Mouse (Mus musculus): ENCODE data around the gene Spryd3. TPM values are rescaled to one million over a fixed set of nuclear protein-coding genes. Genes with fewer than 3 reads are reported as not detected.

Spryd3 gene
- polyA plus RNA-seq, 1 experiment from 2014 or later, result 50.8 TPM

GRCm38 (mm10) chr15:102144726-102145125 lies 8.7 kb upstream of the Spryd3 start:
- Histone ChIP-seq H3K36me3 (no peaks in the 10 kb centered on the region), H3K4me2 (peak overlapping the region; percentile 26), H3K27ac (no peak overlapping the region), H3K4me1 (replicated peaks) (peaks cover 7% of the 10 kb centered on the region), H3K9ac (peak overlapping the region; percentile 55), H3K27me3 (peaks cover 52% of the 10 kb centered on the region), H3K4me3 (peak overlapping the region; percentile 14), H3K9me3 (no peaks in the 10 kb centered on the region)
- WGBS, result 15% methylated on average over 19 of the region's 19 CpGs
- no peak for ATAC-seq (ENCODE audit: low FRiP score)

- Histone ChIP-seq H3K27ac (no peak within 1 kb of the TSS), H3K36me3 (no peaks in the 10 kb centered on the region), H3K4me1 (replicated peaks) (peaks cover 7% of the 10 kb centered on the region), H3K4me2 (peak within 1 kb of the TSS; percentile 26), H3K9me3 (no peaks in the 10 kb centered on the region), H3K9ac (peak within 1 kb of the TSS; percentile 55), H3K27me3 (peaks cover 52% of the 10 kb centered on the region), H3K4me3 (peak within 1 kb of the TSS; percentile 14)
- WGBS, result 5% methylated on average over 22 of the region's 22 CpGs
- ATAC-seq (ENCODE audit: low FRiP score), result no peak
These were observed 8.3 kb upstream of the Spryd3 start, which contains the start of gene Igfbp6 for GRCm38 (mm10) chr15:102144274-102144711. Gene Igfbp6, plus strand, starts transcription at chr15:102144362.

- Histone ChIP-seq H3K9me3 (no peaks in the 10 kb centered on the region), H3K4me1 (replicated peaks) (peaks cover 7% of the 10 kb centered on the region), H3K4me3 (no peak overlapping the region), H3K27me3 (peaks cover 52% of the 10 kb centered on the region), H3K4me2 (no peak overlapping the region), H3K36me3 (no peaks in the 10 kb centered on the region), H3K9ac (no peak overlapping the region), H3K27ac (no peak overlapping the region)
- 59% methylated on average over 23 of the region's 23 CpGs for WGBS
- no peak for ATAC-seq (ENCODE audit: low FRiP score)
These were observed 7.2 kb upstream of the Spryd3 start for GRCm38 (mm10) chr15:102142914-102143912.

- H3K27me3 ChIP-seq, result peaks cover 47% of the 10 kb centered on the region
- ATAC-seq (ENCODE audit: low FRiP score), result no peak
- no peak overlapping the region for H3K9ac ChIP-seq
- no peaks in the 10 kb centered on the region for H3K36me3 ChIP-seq
- H3K4me2 ChIP-seq, result no peak overlapping the region
- peaks cover 16% of the 10 kb centered on the region for H3K4me1 ChIP-seq (replicated peaks)
- no peak overlapping the region for H3K27ac ChIP-seq
- H3K4me3 ChIP-seq, result no peak overlapping the region
- no peaks in the 10 kb centered on the region for H3K9me3 ChIP-seq
- WGBS, result 94% methylated on average over 5 of the region's 5 CpGs
These were observed 5.1 kb upstream of the Spryd3 start for GRCm38 (mm10) chr15:102141120-102141519.

- Histone ChIP-seq H3K27me3 (no peaks in the 10 kb centered on the region), H3K4me1 (replicated peaks) (peaks cover 21% of the 10 kb centered on the region), H3K27ac (peak overlapping the region; percentile 90), H3K9me3 (no peaks in the 10 kb centered on the region), H3K4me2 (peak overlapping the region; percentile 85), H3K36me3 (peaks cover 25% of the 10 kb centered on the region), H3K9ac (peak overlapping the region; percentile 95), H3K4me3 (peak overlapping the region; percentile 86)
- peak; percentile 70 for ATAC-seq (ENCODE audit: low FRiP score)
- WGBS, result 3% methylated on average over 35 of the region's 35 CpGs
These were observed 409 bp downstream of the Spryd3 start for GRCm38 (mm10) chr15:102135522-102136128.

GRCm38 (mm10) chr15:102134709-102135108 lies 1.3 kb downstream of the Spryd3 start:
- no peak overlapping the region for H3K27ac ChIP-seq
- WGBS, result 78% methylated on average over 2 of the region's 2 CpGs
- H3K4me2 ChIP-seq, result peak overlapping the region; percentile 85
- no peaks in the 10 kb centered on the region for H3K9me3 ChIP-seq
- peaks cover 34% of the 10 kb centered on the region for H3K36me3 ChIP-seq
- H3K4me3 ChIP-seq, result peak overlapping the region; percentile 86
- peaks cover 21% of the 10 kb centered on the region for H3K4me1 ChIP-seq (replicated peaks)
- no peak for ATAC-seq (ENCODE audit: low FRiP score)
- peak overlapping the region; percentile 95; the same call in 1 of the 2 replicates for H3K9ac ChIP-seq
- H3K27me3 ChIP-seq, result no peaks in the 10 kb centered on the region

- ATAC-seq (ENCODE audit: low FRiP score), result no peak
- 86% methylated on average over 9 of the region's 9 CpGs for WGBS
- peaks cover 48% of the 10 kb centered on the region for H3K36me3 ChIP-seq
These were observed 2.7 kb downstream of the Spryd3 start for GRCm38 (mm10) chr15:102133314-102133713.

GRCm38 (mm10) chr15:102126303-102126702 lies 9.7 kb downstream of the Spryd3 start:
- no peak for ATAC-seq (ENCODE audit: low FRiP score)
- Histone ChIP-seq H3K4me1 (replicated peaks) (no peaks in the 10 kb centered on the region), H3K4me3 (no peak overlapping the region), H3K36me3 (peaks cover 88% of the 10 kb centered on the region), H3K9me3 (no peaks in the 10 kb centered on the region), H3K4me2 (no peak overlapping the region), H3K27ac (no peak overlapping the region), H3K27me3 (no peaks in the 10 kb centered on the region), H3K9ac (no peak overlapping the region)
- 62% methylated on average over 2 of the region's 2 CpGs for WGBS

More at GRCm38 (mm10) chr15:102133314-102133713, 2.7 kb downstream of the Spryd3 start:
- no peaks in the 10 kb centered on the region for H3K27me3 ChIP-seq
- H3K4me1 ChIP-seq (replicated peaks), result peaks cover 21% of the 10 kb centered on the region
- no peak overlapping the region for H3K4me3 ChIP-seq
- no peaks in the 10 kb centered on the region for H3K9me3 ChIP-seq
- H3K27ac ChIP-seq, result no peak overlapping the region
- no peak overlapping the region for H3K9ac ChIP-seq
- H3K4me2 ChIP-seq, result no peak overlapping the region

- H3K4me3 ChIP-seq, result no peak overlapping the region
- H3K9ac ChIP-seq, result no peak overlapping the region
- H3K27me3 ChIP-seq, result no peaks in the 10 kb centered on the region
- H3K4me2 ChIP-seq, result no peak overlapping the region
- H3K9me3 ChIP-seq, result no peaks in the 10 kb centered on the region
- ATAC-seq (ENCODE audit: low FRiP score), result no peak
- H3K36me3 ChIP-seq, result peaks cover 90% of the 10 kb centered on the region
- peaks cover 33% of the 10 kb centered on the region for H3K4me1 ChIP-seq (replicated peaks)
- 86% methylated on average over 5 of the region's 5 CpGs for WGBS
- no peak overlapping the region for H3K27ac ChIP-seq
These were observed 15.5 kb downstream of the Spryd3 start for GRCm38 (mm10) chr15:102120530-102120929.

GRCm38 (mm10) chr15:102119831-102120170 lies 16.2 kb downstream of the Spryd3 start:
- H3K4me1 ChIP-seq (replicated peaks), result peaks cover 34% of the 10 kb centered on the region
- WGBS, result 90% methylated on average over 2 of the region's 2 CpGs

GRCm38 (mm10) chr15:102119121-102119830 lies 16.8 kb downstream of the Spryd3 start:
- WGBS, result 79% methylated on average over 8 of the region's 8 CpGs
- Histone ChIP-seq H3K27me3 (no peaks in the 10 kb centered on the region), H3K36me3 (peaks cover 85% of the 10 kb centered on the region), H3K27ac (0 out of 2 replicates have a peak overlapping the region, but pooled peaks have one; percentile 55), H3K4me2 (no peak overlapping the region), H3K9ac (no peak overlapping the region; the same call in 1 of the 2 replicates), H3K9me3 (no peaks in the 10 kb centered on the region), H3K4me3 (no peak overlapping the region), H3K4me1 (replicated peaks) (peaks cover 34% of the 10 kb centered on the region)
- no peak for ATAC-seq (ENCODE audit: low FRiP score)

More at GRCm38 (mm10) chr15:102119831-102120170, 16.2 kb downstream of the Spryd3 start:
- no peak for ATAC-seq (ENCODE audit: low FRiP score)
- H3K9me3 ChIP-seq, result no peaks in the 10 kb centered on the region
- H3K4me3 ChIP-seq, result no peak overlapping the region
- no peak overlapping the region for H3K9ac ChIP-seq
- H3K27ac ChIP-seq, result no peak overlapping the region
- no peaks in the 10 kb centered on the region for H3K27me3 ChIP-seq
- peaks cover 89% of the 10 kb centered on the region for H3K36me3 ChIP-seq
- H3K4me2 ChIP-seq, result no peak overlapping the region

- H3K27me3 ChIP-seq, result no peaks in the 10 kb centered on the region
- H3K4me2 ChIP-seq, result no peak overlapping the region
- H3K9ac ChIP-seq, result no peak overlapping the region
- no peak for ATAC-seq (ENCODE audit: low FRiP score)
- H3K4me3 ChIP-seq, result no peak overlapping the region
- peaks cover 34% of the 10 kb centered on the region for H3K4me1 ChIP-seq (replicated peaks)
- H3K36me3 ChIP-seq, result peaks cover 83% of the 10 kb centered on the region
- WGBS, result 90% methylated on average over 4 of the region's 4 CpGs
- no peaks in the 10 kb centered on the region for H3K9me3 ChIP-seq
- peak overlapping the region; percentile 55; the same call in 1 of the 2 replicates for H3K27ac ChIP-seq
These were observed 17.4 kb downstream of the Spryd3 start for GRCm38 (mm10) chr15:102118591-102118990.
